Mouse (Mus musculus): Measurements from ENCODE around the gene St6gal1.

GRCm38 (mm10) chr16:23262846-23263245 lies 38.3 kb downstream of the St6gal1 start:
- TF ChIP-seq CTCF (IDR thresholded peaks at IDR 0.05; ENCODE audit: extremely low read depth, insufficient read depth, low read length), result no peak
- no peak for TF ChIP-seq POLR2A (IDR thresholded peaks at IDR 0.05; ENCODE audit: extremely low read depth, insufficient read depth, low read length)
